Mouse (Mus musculus) lung, adult 2 months (tissue): ENCODE measurements around the gene Celsr1. TPM values are rescaled to one million over a fixed set of nuclear protein-coding genes. Genes with fewer than 3 reads are reported as not detected.

Experiments used
- DNase-seq: peaks from one replicate; pipeline ENCODE4 v3.0.0; 2022
- H3K4me1 ChIP-seq: fragments of 200-500 bp; 2 replicates; pipeline ENCODE4 v1.6.1; 2011; ENCODE audit warnings: low read length; ENCODE audit not compliant: control insufficient read depth, insufficient read depth
- H3K4me3 ChIP-seq: fragments of 200-500 bp; replicated peaks from 2 replicates; pipeline ENCODE3; 2011; ENCODE audit warnings: low read depth, mild to moderate bottlenecking, control low read depth, low read length; ENCODE audit errors: extremely low read depth
- CTCF ChIP-seq: fragments of 200-500 bp; IDR thresholded peaks from 2 replicates; pipeline ENCODE4 v1.5.1; 2011; ENCODE audit warnings: mild to moderate bottlenecking, low read length, control low read depth; ENCODE audit not compliant: insufficient read depth
- POLR2A ChIP-seq: fragments of 200-500 bp; IDR thresholded peaks from 2 replicates; pipeline ENCODE4 v1.6.1; 2011; ENCODE audit warnings: low read depth, mild to moderate bottlenecking, control low read depth, low read length, borderline replicate concordance; ENCODE audit errors: extremely low read depth
- WGBS: fragments of 180-500 bp; shearing (Covaris S2); methylation state at CpG from one replicate; pipeline ENCODE4 v1.1.7; 2018; 5-methylcytosine and 5-hydroxymethylcytosine counted together
- polyA plus RNA-seq: library from polyadenylated mRNA; depleted of rRNA; stranded (reverse); fragments of >200 nt; gene quantifications from 2 replicates; pipeline ENCODE4 v1.2.3, GENCODE M21; 2012

The Celsr1 gene
- polyA plus RNA-seq, 1 experiment = 16.0 TPM

- DNase-seq = no peak
- WGBS = 44% methylated on average over 3 of the region's 3 CpGs
- Histone ChIP-seq H3K4me3 (no peak overlapping the region), H3K4me1 (0 out of 2 replicates have a peak, but pooled peaks cover 3% of the 10 kb centered on the region)
- TF ChIP-seq POLR2A (no peak), CTCF (no peak)
Observed at GRCm38 (mm10) chr15:85992125-85992495, 41.5 kb downstream of the Celsr1 start.

GRCm38 (mm10) chr15:85991453-85992124 lies 42.0 kb downstream of the Celsr1 start:
- WGBS = 73% methylated on average over 5 of the region's 5 CpGs
- H3K4me1 ChIP-seq = 0 out of 2 replicates have a peak, but pooled peaks cover 3% of the 10 kb centered on the region
- DNase-seq = peak; percentile 55
- no peak overlapping the region for H3K4me3 ChIP-seq
- TF ChIP-seq POLR2A = no peak
- no peak for TF ChIP-seq CTCF

GRCm38 (mm10) chr15:85990696-85991443 lies 42.7 kb downstream of the Celsr1 start:
- WGBS = 65% methylated on average over 17 of the region's 17 CpGs
- Histone ChIP-seq H3K4me1 (0 out of 2 replicates have a peak, but pooled peaks cover 3% of the 10 kb centered on the region), H3K4me3 (no peak overlapping the region)
- TF ChIP-seq CTCF (no peak), POLR2A (no peak)
- no peak for DNase-seq

GRCm38 (mm10) chr15:85987896-85988295 lies 45.7 kb downstream of the Celsr1 start:
- H3K4me3 ChIP-seq = no peak overlapping the region
- 0 out of 2 replicates have a peak, but pooled peaks cover 1% of the 10 kb centered on the region for H3K4me1 ChIP-seq
- DNase-seq = no peak
- TF ChIP-seq CTCF (no peak), POLR2A (no peak)
- 64% methylated on average over 5 of the region's 5 CpGs for WGBS

- 85% methylated on average over 4 of the region's 4 CpGs for WGBS
- peaks cover 2% of the 10 kb centered on the region; the same call in 1 of the 2 replicates for H3K4me1 ChIP-seq
- TF ChIP-seq POLR2A (no peak), CTCF (no peak)
- no peak overlapping the region for H3K4me3 ChIP-seq
- no peak for DNase-seq
Observed at GRCm38 (mm10) chr15:85986170-85986569, 47.4 kb downstream of the Celsr1 start.

- peaks cover 2% of the 10 kb centered on the region; the same call in 1 of the 2 replicates for H3K4me1 ChIP-seq
- H3K4me3 ChIP-seq = no peak overlapping the region
- WGBS = 66% methylated on average over 4 of the region's 4 CpGs
Observed at GRCm38 (mm10) chr15:85985601-85986000, 48.0 kb downstream of the Celsr1 start.

GRCm38 (mm10) chr15:85983131-85983530 lies 50.4 kb downstream of the Celsr1 start:
- TF ChIP-seq POLR2A (no peak), CTCF (no peak)
- DNase-seq = no peak
- no peak overlapping the region for H3K4me3 ChIP-seq
- WGBS = 78% methylated on average over 7 of the region's 7 CpGs
- peaks cover 2% of the 10 kb centered on the region; the same call in 1 of the 2 replicates for H3K4me1 ChIP-seq

More at GRCm38 (mm10) chr15:85985601-85986000, 48.0 kb downstream of the Celsr1 start:
- no peak for DNase-seq
- TF ChIP-seq POLR2A (no peak), CTCF (no peak)

GRCm38 (mm10) chr15:85982416-85982775 lies 51.2 kb downstream of the Celsr1 start:
- TF ChIP-seq CTCF = no peak
- TF ChIP-seq POLR2A = no peak
- peaks cover 2% of the 10 kb centered on the region; the same call in 1 of the 2 replicates for H3K4me1 ChIP-seq
- DNase-seq = no peak
- WGBS = 51% methylated on average over 3 of the region's 3 CpGs
- H3K4me3 ChIP-seq = no peak overlapping the region

- H3K4me1 ChIP-seq = peaks cover 4% of the 10 kb centered on the region; the same call in 1 of the 2 replicates
- WGBS = 31% methylated on average over 11 of the region's 11 CpGs
- no peak for TF ChIP-seq CTCF
- TF ChIP-seq POLR2A = peak; percentile 22; the same call in 1 of the 2 replicates
- no peak overlapping the region for H3K4me3 ChIP-seq
- DNase-seq = no peak
Observed at GRCm38 (mm10) chr15:85981768-85982415, 51.7 kb downstream of the Celsr1 start.

- DNase-seq = no peak
- no peak for TF ChIP-seq CTCF
- no peak for TF ChIP-seq POLR2A
- no peak overlapping the region for H3K4me3 ChIP-seq
- WGBS = 35% methylated on average over 9 of the region's 9 CpGs
- H3K4me1 ChIP-seq = peaks cover 9% of the 10 kb centered on the region; the same call in 1 of the 2 replicates
Observed at GRCm38 (mm10) chr15:85977086-85977485, 56.5 kb downstream of the Celsr1 start.
